Mouse (Mus musculus) hindbrain, postnatal 0 days (tissue): ENCODE measurements at regions not wholly inside any gene's neighbourhood (a gene's known extent, or its start where the extent isn't known, plus 50 kb on each side); places are given as distances from the start of the nearest gene placed in this dataset.

Experiments
- ATAC-seq: fragments of 200-750 bp; cut with Nextera tagmentation; 2 replicates; pipeline ENCODE4 v1.8.0; 2017; ENCODE audit warnings: mild to moderate bottlenecking, moderate TSS enrichment, moderate library complexity
- DNase-seq: peaks from one replicate; pipeline ENCODE4 v3.0.0-alpha.2; 2015; ENCODE audit warnings: low spot score
- H3K27ac ChIP-seq: fragments of 300-500 bp; sonication (generic); 2 replicates; pipeline ENCODE4 v1.5.1; 2014; ENCODE audit warnings: mild to moderate bottlenecking
- H3K27me3 ChIP-seq: fragments of 300-500 bp; sonication (generic); 2 replicates; pipeline ENCODE4 v1.6.1; 2014; ENCODE audit warnings: low read length, mixed read lengths; ENCODE audit not compliant: insufficient read depth
- H3K36me3 ChIP-seq: fragments of 300-500 bp; sonication (generic); 2 replicates; pipeline ENCODE4 v1.6.1; 2014; ENCODE audit warnings: low read length, mixed read lengths; ENCODE audit not compliant: insufficient read depth
- H3K4me1 ChIP-seq: fragments of 300-500 bp; sonication (generic); 2 replicates; pipeline ENCODE4 v1.6.1; 2014; ENCODE audit warnings: antibody characterized with exemption, low read length, mixed read lengths; ENCODE audit not compliant: insufficient read depth
- H3K4me2 ChIP-seq: fragments of 300-500 bp; sonication (generic); 2 replicates; pipeline ENCODE4 v1.6.1; 2014; ENCODE audit warnings: low read depth, mild to moderate bottlenecking, low read length, moderate library complexity, mixed read lengths
- H3K4me3 ChIP-seq: fragments of 300-500 bp; sonication (generic); 2 replicates; pipeline ENCODE4 v1.5.1; 2014; ENCODE audit warnings: low read length
- H3K9ac ChIP-seq: fragments of 300-500 bp; sonication (generic); replicated peaks from 2 replicates; pipeline ENCODE4 v1.6.1; 2014; ENCODE audit warnings: mild to moderate bottlenecking, low read length, moderate library complexity, mixed read lengths
- H3K9me3 ChIP-seq: fragments of 300-500 bp; sonication (generic); 2 replicates; pipeline ENCODE4 v1.6.1; 2016; ENCODE audit warnings: low read length, mixed read lengths
- CTCF ChIP-seq: IDR thresholded peaks from 2 replicates; pipeline ENCODE4 v1.5.1; 2016; ENCODE audit warnings: antibody characterized with exemption, control low read depth, low read depth
- WGBS: fragments of 180-500 bp; shearing (Covaris S2); extraction: QIAGEN DNeasy Blood & Tissue Kit; methylation state at CpG from one replicate; pipeline ENCODE4 v1.1.7; 2014; 5-methylcytosine and 5-hydroxymethylcytosine counted together

DNA sequence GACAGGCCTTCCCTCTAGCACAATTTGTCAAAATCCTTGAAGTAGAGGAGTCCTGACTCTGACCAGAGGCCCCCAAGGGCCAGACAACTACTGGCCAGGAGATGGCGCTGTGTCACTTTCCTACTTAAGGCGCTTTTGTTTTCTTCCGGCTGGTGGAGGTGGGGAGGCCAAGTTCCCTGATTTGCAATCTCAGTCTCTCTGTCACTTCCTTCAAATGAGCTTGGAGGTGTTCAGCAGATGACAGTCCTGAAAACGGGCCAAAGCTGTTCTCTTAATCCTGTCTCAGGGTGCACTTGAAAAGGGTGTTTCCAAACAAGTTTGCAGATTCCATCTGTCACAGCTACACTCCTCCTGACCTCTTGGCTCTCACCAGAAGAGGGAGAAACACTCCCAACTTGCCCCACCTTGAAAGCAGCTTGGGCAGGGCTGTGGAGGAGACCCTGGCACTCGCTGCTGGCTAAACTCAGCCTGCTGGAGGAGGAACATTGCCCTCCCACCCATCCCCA lies 124.2 kb upstream of the Rcn1 start:
- peak overlapping the region; percentile 17; the same call in 1 of the 2 replicates for H3K27ac ChIP-seq
- H3K4me2 ChIP-seq = no peak overlapping the region
- WGBS = 6% methylated on average over 5 of the region's 5 CpGs
- no peaks in the 10 kb centered on the region for H3K36me3 ChIP-seq
- peak; percentile 82 for TF ChIP-seq CTCF
- ATAC-seq (peak; percentile 88), DNase-seq (peak; percentile 89)
- peaks cover 4% of the 10 kb centered on the region; the same call in 1 of the 2 replicates for H3K27me3 ChIP-seq
- H3K4me1 ChIP-seq = no peaks in the 10 kb centered on the region
- H3K9ac ChIP-seq = no peak overlapping the region
- no peaks in the 10 kb centered on the region for H3K9me3 ChIP-seq
- H3K4me3 ChIP-seq = no peak overlapping the region

- H3K9me3 ChIP-seq = no peaks in the 10 kb centered on the region
- peaks cover 4% of the 10 kb centered on the region; the same call in 1 of the 2 replicates for H3K27me3 ChIP-seq
- H3K9ac ChIP-seq = no peak overlapping the region
- 66% methylated on average over 7 of the region's 7 CpGs for WGBS
- no peaks in the 10 kb centered on the region for H3K36me3 ChIP-seq
- no peak for TF ChIP-seq CTCF
- ATAC-seq (peak; percentile 24; the same call in 1 of the 2 replicates), DNase-seq (peak; percentile 12)
- H3K27ac ChIP-seq = peak overlapping the region; percentile 46; the same call in 1 of the 2 replicates
- H3K4me3 ChIP-seq = no peak overlapping the region
- no peaks in the 10 kb centered on the region for H3K4me1 ChIP-seq
- H3K4me2 ChIP-seq = peak overlapping the region; percentile 30; the same call in 1 of the 2 replicates
Observed at GRCm38 (mm10) chr2:105525111-105525610, 126.0 kb upstream of the Rcn1 start.

- H3K4me3 ChIP-seq = no peak overlapping the region
- H3K4me2 ChIP-seq = no peak overlapping the region
- no peaks in the 10 kb centered on the region; the same call in 1 of the 2 replicates for H3K27me3 ChIP-seq
- 92% methylated on average over 8 of the region's 8 CpGs for WGBS
- H3K9me3 ChIP-seq = no peaks in the 10 kb centered on the region
- no peaks in the 10 kb centered on the region for H3K4me1 ChIP-seq
- H3K27ac ChIP-seq = no peak overlapping the region
- ATAC-seq = no peak
- H3K36me3 ChIP-seq = no peaks in the 10 kb centered on the region
- no peak overlapping the region for H3K9ac ChIP-seq
- DNase-seq = no peak
- no peak for TF ChIP-seq CTCF
Observed at GRCm38 (mm10) chr2:105528535-105528934, 129.4 kb upstream of the Rcn1 start.

GRCm38 (mm10) chr2:105544099-105544498 lies 124.6 kb upstream of the Pax6 start:
- Histone ChIP-seq H3K9ac (no peak overlapping the region), H3K4me2 (no peak overlapping the region), H3K9me3 (no peaks in the 10 kb centered on the region), H3K4me3 (no peak overlapping the region), H3K36me3 (no peaks in the 10 kb centered on the region), H3K27ac (no peak overlapping the region), H3K27me3 (no peaks in the 10 kb centered on the region), H3K4me1 (no peaks in the 10 kb centered on the region)
- 77% methylated on average over 13 of the region's 13 CpGs for WGBS
- DNase-seq (no peak), ATAC-seq (no peak)
- no peak for TF ChIP-seq CTCF

DNA sequence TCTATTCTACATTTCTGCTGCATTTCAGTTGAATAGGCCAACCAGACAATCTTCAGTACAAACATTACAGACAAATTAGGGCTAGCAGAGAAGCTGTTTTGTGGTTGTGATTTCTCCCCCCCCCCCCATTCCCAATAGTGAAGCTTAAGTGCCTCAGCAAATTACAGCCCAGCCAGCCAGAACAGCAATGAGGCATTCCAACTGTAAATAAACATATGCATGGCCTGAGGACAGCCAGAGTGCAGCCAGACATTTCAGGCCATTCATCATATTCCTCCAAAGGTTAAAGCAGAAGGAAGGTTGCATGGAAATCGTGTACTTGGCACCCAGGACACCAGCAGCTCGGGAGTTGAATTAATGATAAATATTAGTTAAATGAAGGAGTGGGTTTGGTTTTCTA lies 116.6 kb upstream of the Pax6 start:
- Histone ChIP-seq H3K27ac (no peak overlapping the region), H3K27me3 (no peaks in the 10 kb centered on the region), H3K4me3 (no peak overlapping the region), H3K9me3 (no peaks in the 10 kb centered on the region), H3K36me3 (no peaks in the 10 kb centered on the region), H3K4me1 (no peaks in the 10 kb centered on the region), H3K4me2 (no peak overlapping the region), H3K9ac (no peak overlapping the region)
- DNase-seq = peak; percentile 8
- WGBS = 58% methylated on average over 2 of the region's 2 CpGs
- TF ChIP-seq CTCF = no peak
- ATAC-seq = no peak

DNA sequence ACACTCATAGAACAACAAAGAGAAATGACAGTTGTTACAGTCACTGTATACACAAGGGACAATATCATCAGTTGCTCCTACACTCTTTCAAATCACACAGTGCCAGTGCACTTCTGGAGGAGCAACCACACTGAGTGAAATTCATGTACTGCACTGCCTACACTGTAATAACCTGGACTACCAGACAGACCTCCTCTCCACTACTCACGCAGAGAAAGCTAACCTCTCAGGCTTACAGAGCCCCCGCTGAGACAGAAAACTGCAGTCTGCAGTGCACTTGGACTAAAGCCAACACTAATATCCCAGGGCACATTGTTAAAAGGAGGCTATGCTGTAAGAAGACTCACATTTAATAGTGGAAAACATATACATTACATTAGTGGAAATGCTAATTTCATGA lies 81.9 kb upstream of the Pax6 start:
- no peak for ATAC-seq
- WGBS = 12% methylated on average over 2 of the region's 2 CpGs

GRCm38 (mm10) chr2:105594131-105594530 lies 74.6 kb upstream of the Pax6 start:
- Histone ChIP-seq H3K4me2 (no peak overlapping the region), H3K4me1 (no peaks in the 10 kb centered on the region), H3K27ac (no peak overlapping the region), H3K9me3 (no peaks in the 10 kb centered on the region), H3K4me3 (no peak overlapping the region), H3K27me3 (no peaks in the 10 kb centered on the region), H3K36me3 (no peaks in the 10 kb centered on the region), H3K9ac (no peak overlapping the region)
- TF ChIP-seq CTCF = no peak
- WGBS = 81% methylated on average over 2 of the region's 2 CpGs
- ATAC-seq = no peak
- DNase-seq = no peak

More for the DNA sequence above, 81.9 kb upstream of the Pax6 start:
- no peak for TF ChIP-seq CTCF
- peak; percentile 48 for DNase-seq
- no peak overlapping the region for H3K9ac ChIP-seq
- no peaks in the 10 kb centered on the region for H3K9me3 ChIP-seq
- H3K27ac ChIP-seq = no peak overlapping the region
- H3K4me3 ChIP-seq = no peak overlapping the region
- H3K27me3 ChIP-seq = no peaks in the 10 kb centered on the region
- H3K4me1 ChIP-seq = no peaks in the 10 kb centered on the region
- H3K36me3 ChIP-seq = no peaks in the 10 kb centered on the region
- H3K4me2 ChIP-seq = no peak overlapping the region
